Mouse (Mus musculus): ENCODE data around the gene Olfr1442. TPM values are rescaled to one million over a fixed set of nuclear protein-coding genes. Genes with fewer than 3 reads are reported as not detected.

Gene Olfr1442
- not detected for polyA plus RNA-seq (2017; shearing (Covaris generic))

GRCm38 (mm10) chr19:12670139-12670538 lies at the start of gene Olfr1442:
Gene Olfr1442, plus strand, starts transcription at chr19:12670439.

GRCm38 (mm10) chr19:12633176-12633575 lies 37.1 kb upstream of the Olfr1442 start, which contains the start of gene Glyat:
Gene Glyat, plus strand, starts transcription at chr19:12633308.

GRCm38 (mm10) chr19:12677812-12678211 lies 7.6 kb downstream of the Olfr1442 start, which contains the start of gene Olfr1443:
Gene Olfr1443, plus strand, starts transcription at chr19:12678112.

GRCm38 (mm10) chr19:12695590-12695989 lies 25.4 kb downstream of the Olfr1442 start, which contains the start of gene Keg1:
Gene Keg1, plus strand, starts transcription at chr19:12695786.

Other genes starting within 250 kb of the Olfr1442 start
- not detected for gene Pfpl, start 242.5 kb upstream of the Olfr1442 start, polyA plus RNA-seq (2017; shearing (Covaris generic))
- gene Mpeg1, start 209.7 kb upstream of the Olfr1442 start, polyA plus RNA-seq (2017; shearing (Covaris generic)), result 1.3 TPM
- 5.6 TPM for gene Dtx4, start 169.0 kb upstream of the Olfr1442 start, polyA plus RNA-seq (2017; shearing (Covaris generic))
- gene Fam111a, start 124.7 kb upstream of the Olfr1442 start, polyA plus RNA-seq (2017; shearing (Covaris generic)), result 60.7 TPM
- gene Gm4952, start 70.5 kb upstream of the Olfr1442 start, polyA plus RNA-seq (2017; shearing (Covaris generic)), result not detected
- 0.09 TPM for gene Glyat, start 37.1 kb upstream of the Olfr1442 start, polyA plus RNA-seq (2017; shearing (Covaris generic))
- not detected for gene Olfr1443, start 7.7 kb downstream of the Olfr1442 start, polyA plus RNA-seq (2017; shearing (Covaris generic))
- gene Keg1, start 25.3 kb downstream of the Olfr1442 start, polyA plus RNA-seq (2017; shearing (Covaris generic)), result not detected
- 0.68 TPM for gene Cntf, start 95.2 kb downstream of the Olfr1442 start, polyA plus RNA-seq (2017; shearing (Covaris generic))
- gene Zfp91, start 125.7 kb downstream of the Olfr1442 start, polyA plus RNA-seq (2017; shearing (Covaris generic)), result 9.3 TPM
- 255 TPM for gene Lpxn, start 125.8 kb downstream of the Olfr1442 start, polyA plus RNA-seq (2017; shearing (Covaris generic))
- not detected for gene Gm5244, start 176.2 kb downstream of the Olfr1442 start, polyA plus RNA-seq (2017; shearing (Covaris generic))
- 0.22 TPM for gene Olfr1444, start 186.8 kb downstream of the Olfr1442 start, polyA plus RNA-seq (2017; shearing (Covaris generic))
- gene Olfr1445, start 213.4 kb downstream of the Olfr1442 start, polyA plus RNA-seq (2017; shearing (Covaris generic)), result not detected
- not detected for gene Olfr1446, start 223.1 kb downstream of the Olfr1442 start, polyA plus RNA-seq (2017; shearing (Covaris generic))
- not detected for gene Olfr1447, start 233.3 kb downstream of the Olfr1442 start, polyA plus RNA-seq (2017; shearing (Covaris generic))

Measured in activated CD4-positive, CD25-positive, alpha-beta regulatory T cell, adult 9 weeks (primary cell).